Mouse (Mus musculus): Measurements from ENCODE around the gene Cmtm4. TPM values are rescaled to one million over a fixed set of nuclear protein-coding genes. Genes with fewer than 3 reads are reported as not detected.

Gene Cmtm4
- polyA plus RNA-seq, 1 experiment from 2014 or later: 39.8 TPM

DNA sequence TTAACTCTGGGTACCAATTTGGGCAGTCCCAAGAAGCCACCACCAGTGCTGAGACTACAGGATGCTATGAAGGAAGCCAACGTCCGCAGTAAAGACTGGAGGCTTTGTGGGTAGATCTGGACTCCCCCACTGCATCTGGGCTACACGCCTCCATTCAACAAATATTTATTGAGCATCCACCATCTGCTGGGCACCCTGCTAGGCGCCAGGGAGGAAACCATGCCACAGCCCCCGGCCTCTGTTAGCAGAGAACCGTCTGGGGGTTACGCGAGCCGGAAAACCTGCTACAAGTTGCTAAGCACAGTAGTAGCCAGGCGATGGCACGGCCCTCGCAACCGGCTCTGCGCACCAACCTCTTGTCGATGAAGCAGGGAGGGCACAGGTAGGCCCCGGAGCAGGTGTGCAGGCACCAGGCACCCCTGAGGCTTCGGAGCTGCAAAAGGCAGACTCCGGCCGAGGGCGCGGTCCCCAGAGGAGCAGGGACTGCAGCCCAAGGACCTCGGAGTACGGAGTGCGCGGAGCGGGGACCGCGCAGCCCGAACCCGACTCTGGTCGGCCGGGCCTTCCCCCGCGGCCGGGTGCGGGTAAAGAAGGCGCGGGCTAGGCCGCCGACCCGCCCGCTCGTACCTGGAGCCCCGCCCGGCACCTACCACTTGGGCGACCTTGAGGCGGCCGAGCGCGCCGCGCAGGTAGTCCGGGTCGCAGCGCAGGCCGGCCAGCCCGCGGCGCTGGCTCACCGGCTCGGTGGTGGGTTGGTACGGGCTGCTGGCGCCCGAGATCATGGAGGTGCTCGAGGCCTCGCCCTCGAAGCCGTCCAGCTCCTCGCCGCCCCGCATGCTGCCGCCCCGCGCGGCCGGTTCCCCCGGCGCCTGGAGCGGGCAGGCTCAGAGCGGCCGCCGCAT is 555 bp downstream of the Cmtm4 start:
- in situ Hi-C loops (cut with MboI; ENCODE audit: low pct_unique_long_range_greater_than_20kb): no loop called here
- peak; percentile 69 for ATAC-seq

DNA sequence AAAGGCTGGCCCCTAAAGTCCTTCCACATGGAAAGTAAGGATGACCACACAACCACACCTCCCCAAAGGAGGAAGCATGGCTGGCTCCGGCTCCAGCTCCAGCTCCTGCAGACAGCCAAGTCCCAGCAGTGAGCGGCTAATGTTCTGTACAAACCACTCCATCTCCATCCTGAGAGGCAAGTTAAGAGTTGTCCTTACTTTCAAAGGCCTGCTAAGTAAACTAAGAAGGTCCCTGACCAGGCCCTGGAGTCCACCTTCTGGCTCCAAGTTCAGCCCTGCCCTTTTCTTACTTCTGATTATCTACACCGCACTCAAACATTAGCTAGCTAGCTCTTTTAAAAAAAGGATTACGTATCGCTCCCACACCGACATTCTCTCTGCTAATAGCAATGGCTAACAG is 1.8 kb downstream of the Cmtm4 start:
- in situ Hi-C loops (cut with MboI; ENCODE audit: low pct_unique_long_range_greater_than_20kb): no loop called here
- CTCF ChIA-PET: interaction anchor here (1.2 kb wide), 2 partner anchors 21 to 50 kb away, joined by 3 to 5 read pairs; no protein-coding TSS in a partner anchor

More for the DNA sequence above, 555 bp downstream of the Cmtm4 start:
- H3K27me3 ChIP-seq: peaks cover 3% of the 10 kb centered on the region
- CTCF ChIA-PET: interaction anchor here (1.9 kb wide), 1 partner anchor 12 kb away, joined by 7 read pairs; no protein-coding TSS in a partner anchor
- DNase-seq (ENCODE audit: low read depth, low spot score): no peak
- POLR2A ChIA-PET: interaction anchor here (1.1 kb wide), 2 partner anchors 12 to 17 kb away, joined by 3 read pairs; no protein-coding TSS in a partner anchor
- no peak for TF ChIP-seq CTCF (IDR thresholded peaks at IDR 0.05)

DNA sequence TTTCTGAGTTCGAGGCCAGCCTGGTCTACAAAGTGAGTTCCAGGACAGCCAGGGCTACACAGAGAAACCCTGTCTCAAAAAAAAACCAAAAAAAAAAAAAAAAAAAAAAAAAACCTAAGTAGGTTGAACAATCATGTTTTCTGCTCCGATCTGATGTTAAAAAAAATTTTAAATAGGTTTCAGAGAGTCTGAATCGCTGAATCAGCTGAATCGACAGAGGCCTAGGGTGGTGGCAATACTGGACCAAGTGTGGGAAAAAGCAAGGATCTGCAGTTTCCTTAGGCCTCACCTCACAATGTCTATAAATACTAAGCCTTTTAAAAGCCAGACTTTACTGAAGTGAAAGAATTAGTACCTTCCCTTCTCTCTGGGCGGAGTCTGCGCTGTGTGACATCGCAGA is 2.5 kb downstream of the Cmtm4 start:
- H3K27me3 ChIP-seq: peaks cover 3% of the 10 kb centered on the region
- in situ Hi-C loops (cut with MboI; ENCODE audit: low pct_unique_long_range_greater_than_20kb): no loop called here
- DNase-seq (ENCODE audit: low read depth, low spot score): no peak
- no peak for ATAC-seq
- CTCF ChIA-PET: interaction anchor here (1.2 kb wide), 2 partner anchors 20 to 49 kb away, joined by 3 to 5 read pairs; no protein-coding TSS in a partner anchor
- POLR2A ChIA-PET: interaction anchor here (1.1 kb wide), 1 partner anchor 50 kb away, joined by 3 read pairs; no protein-coding TSS in a partner anchor
- no peak for TF ChIP-seq CTCF (IDR thresholded peaks at IDR 0.05)

More for the DNA sequence above, 1.8 kb downstream of the Cmtm4 start:
- ATAC-seq (no peak), DNase-seq (ENCODE audit: low read depth, low spot score) (no peak)
- TF ChIP-seq CTCF (IDR thresholded peaks at IDR 0.05): no peak
- POLR2A ChIA-PET: interaction anchor here (1.1 kb wide), 1 partner anchor 50 kb away, joined by 3 read pairs; no protein-coding TSS in a partner anchor
- peaks cover 3% of the 10 kb centered on the region for H3K27me3 ChIP-seq

DNA sequence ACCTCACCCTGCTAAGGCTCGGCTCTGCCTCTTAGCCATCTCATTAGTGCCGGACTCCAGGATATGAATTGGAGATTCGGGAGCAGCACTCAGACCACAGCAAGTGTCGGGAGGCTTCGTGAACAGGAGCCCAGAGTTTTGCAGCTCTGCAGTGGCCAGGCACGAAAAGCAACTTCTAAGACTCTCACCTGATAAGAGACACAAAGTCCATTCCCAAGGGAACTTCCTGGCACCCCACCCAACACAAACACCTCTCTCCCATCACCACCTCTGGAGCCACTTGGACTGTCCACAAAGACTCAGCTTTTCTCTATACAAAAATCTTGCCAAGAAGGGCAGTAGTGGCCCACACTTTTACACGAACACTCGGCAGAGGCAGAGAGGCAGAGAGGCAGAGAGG is 5.4 kb downstream of the Cmtm4 start:
- ATAC-seq (no peak), DNase-seq (ENCODE audit: low read depth, low spot score) (no peak)
- in situ Hi-C loops (cut with MboI; ENCODE audit: low pct_unique_long_range_greater_than_20kb): no loop called here
- no peaks in the 10 kb centered on the region for H3K27me3 ChIP-seq
- no peak for TF ChIP-seq CTCF (IDR thresholded peaks at IDR 0.05)
- CTCF ChIA-PET: interaction anchor here (1.9 kb wide), 1 partner anchor 18 kb away, joined by 5 read pairs; no protein-coding TSS in a partner anchor
- POLR2A ChIA-PET: no interaction called here

DNA sequence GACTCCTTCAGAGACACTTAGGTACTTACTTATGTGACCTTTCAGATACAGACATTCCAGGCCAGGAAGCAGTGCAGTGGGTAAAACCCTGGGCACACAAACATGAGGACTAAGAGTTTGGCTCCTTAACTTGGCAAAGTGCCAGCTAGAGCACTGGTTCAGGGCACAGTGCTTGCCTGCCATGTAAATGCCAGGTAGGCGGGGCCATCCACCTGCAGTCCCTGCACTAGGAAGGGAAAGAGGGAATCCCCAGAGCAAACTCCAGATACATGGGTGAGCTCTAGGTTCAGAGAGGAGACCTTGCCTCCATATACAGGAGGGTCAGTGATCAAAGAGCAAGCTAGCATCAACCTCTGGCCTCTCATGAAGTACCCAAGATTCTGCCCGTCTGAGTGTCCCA is 7.6 kb downstream of the Cmtm4 start:
- CTCF ChIA-PET: no interaction called here
- POLR2A ChIA-PET: no interaction called here
- ATAC-seq (no peak), DNase-seq (ENCODE audit: low read depth, low spot score) (no peak)
- no peaks in the 10 kb centered on the region for H3K27me3 ChIP-seq
- in situ Hi-C loops (cut with MboI; ENCODE audit: low pct_unique_long_range_greater_than_20kb): no loop called here
- TF ChIP-seq CTCF (IDR thresholded peaks at IDR 0.05): no peak

DNA sequence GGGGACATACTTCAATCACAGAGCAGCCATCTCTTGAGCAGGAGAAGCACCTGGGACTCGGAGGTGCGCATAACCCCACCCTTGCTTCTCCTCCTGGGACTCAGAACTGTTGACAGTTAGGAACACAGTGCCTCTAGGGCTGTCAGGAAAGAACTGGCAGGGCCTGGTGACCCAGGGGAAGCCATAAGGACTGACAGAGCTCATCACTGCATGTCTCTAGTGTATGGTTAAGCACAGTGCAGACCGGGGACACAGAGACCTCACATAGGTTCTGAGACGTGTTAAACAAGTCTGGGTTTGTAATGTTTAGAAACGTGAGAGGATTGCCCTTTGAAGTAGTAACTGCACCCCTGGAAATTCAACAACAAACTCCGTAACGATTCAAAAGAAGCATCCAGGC is 8.1 kb downstream of the Cmtm4 start:
- CTCF ChIA-PET: no interaction called here
- no peak for TF ChIP-seq CTCF (IDR thresholded peaks at IDR 0.05)
- DNase-seq (ENCODE audit: low read depth, low spot score): no peak
- POLR2A ChIA-PET: no interaction called here
- in situ Hi-C loops (cut with MboI; ENCODE audit: low pct_unique_long_range_greater_than_20kb): no loop called here
- H3K27me3 ChIP-seq: no peaks in the 10 kb centered on the region
- no peak for ATAC-seq

GRCm38 (mm10) chr8:104386693-104387092 is 8.9 kb downstream of the Cmtm4 start:
- H3K27me3 ChIP-seq: no peaks in the 10 kb centered on the region
- CTCF ChIA-PET: interaction anchor here (0.9 to 1.1 kb wide), 2 partner anchors 10 to 19 kb away, joined by 4 read pairs; no protein-coding TSS in a partner anchor
- ATAC-seq (peak; percentile 35), DNase-seq (ENCODE audit: low read depth, low spot score) (no peak)
- POLR2A ChIA-PET: no interaction called here
- TF ChIP-seq CTCF (IDR thresholded peaks at IDR 0.05): no peak
- in situ Hi-C loops (cut with MboI; ENCODE audit: low pct_unique_long_range_greater_than_20kb): no loop called here

GRCm38 (mm10) chr8:104383977-104384376 is 11.6 kb downstream of the Cmtm4 start:
- no peak for TF ChIP-seq CTCF (IDR thresholded peaks at IDR 0.05)
- DNase-seq (ENCODE audit: low read depth, low spot score) (peak; percentile 56), ATAC-seq (peak; percentile 78)
- no peaks in the 10 kb centered on the region for H3K27me3 ChIP-seq
- in situ Hi-C loops (cut with MboI; ENCODE audit: low pct_unique_long_range_greater_than_20kb): no loop called here
- CTCF ChIA-PET: interaction anchor here (1.1 to 1.6 kb wide), 6 partner anchors 12 to 51 kb away, joined by 3 to 7 read pairs (median 4); partner anchors contain the start of gene Cmtm4
- POLR2A ChIA-PET: interaction anchor here (1.2 kb wide), 1 partner anchor 11 kb away, joined by 3 read pairs; the partner anchor contains the start of gene Cmtm4

GRCm38 (mm10) chr8:104383296-104383695 is 12.3 kb downstream of the Cmtm4 start:
- TF ChIP-seq CTCF (IDR thresholded peaks at IDR 0.05): no peak
- ATAC-seq (no peak), DNase-seq (ENCODE audit: low read depth, low spot score) (no peak)
- ChIA-PET POLR2A (interaction anchor here (1.2 kb wide), 1 partner anchor 12 kb away, joined by 3 read pairs; the partner anchor contains the start of gene Cmtm4), CTCF (interaction anchor here (1.1 to 2.1 kb wide), 7 partner anchors 13 to 51 kb away, joined by 3 to 7 read pairs (median 4); partner anchors contain the start of gene Cmtm4)
- H3K27me3 ChIP-seq: no peaks in the 10 kb centered on the region
- in situ Hi-C loops (cut with MboI; ENCODE audit: low pct_unique_long_range_greater_than_20kb): no loop called here

DNA sequence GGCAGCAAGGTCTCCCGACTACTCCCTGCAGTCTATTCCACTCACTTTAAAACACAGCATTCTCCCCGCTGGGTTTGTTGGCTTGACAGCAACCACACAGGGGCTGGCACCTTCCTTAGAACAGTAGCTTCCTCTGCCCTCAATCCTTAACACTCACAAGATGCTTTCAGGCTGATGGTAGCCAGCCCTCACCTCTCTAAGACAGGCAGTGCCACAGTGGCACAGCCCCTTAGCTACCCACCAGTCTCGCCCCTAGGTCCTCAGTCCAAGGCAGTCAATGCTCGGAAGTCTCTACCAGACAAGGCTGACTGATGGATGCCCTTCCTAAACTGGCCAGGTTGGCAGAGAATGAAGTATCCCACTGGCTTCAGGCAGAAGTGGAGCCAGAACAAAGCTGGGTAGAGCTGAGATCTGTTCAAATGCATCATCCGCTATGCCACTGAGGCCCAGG is 14.6 kb downstream of the Cmtm4 start:
- ATAC-seq (no peak), DNase-seq (ENCODE audit: low read depth, low spot score) (no peak)
- no peaks in the 10 kb centered on the region for H3K27me3 ChIP-seq
- ChIA-PET CTCF (no interaction called here), POLR2A (no interaction called here)
- no peak for TF ChIP-seq CTCF (IDR thresholded peaks at IDR 0.05)
- in situ Hi-C loops (cut with MboI; ENCODE audit: low pct_unique_long_range_greater_than_20kb): no loop called here

Data from Patski (cell line).